Mouse (Mus musculus): ENCODE measurements at regions not wholly inside any gene's neighbourhood (a gene's known extent, or its start where the extent isn't known, plus 50 kb on each side); places are given as distances from the start of the nearest gene placed in this dataset.
"Not testable (repeated sequence)": the region's sequence is repeated elsewhere in the genome, so short reads cannot be mapped to it uniquely, and the experiment has no call there.

- DNase-seq (ENCODE audit: low read depth, low spot score), result no peak
Measured at GRCm38 (mm10) chr17:47271979-47272677, 96.6 kb upstream of the Mrps10 start.

DNA sequence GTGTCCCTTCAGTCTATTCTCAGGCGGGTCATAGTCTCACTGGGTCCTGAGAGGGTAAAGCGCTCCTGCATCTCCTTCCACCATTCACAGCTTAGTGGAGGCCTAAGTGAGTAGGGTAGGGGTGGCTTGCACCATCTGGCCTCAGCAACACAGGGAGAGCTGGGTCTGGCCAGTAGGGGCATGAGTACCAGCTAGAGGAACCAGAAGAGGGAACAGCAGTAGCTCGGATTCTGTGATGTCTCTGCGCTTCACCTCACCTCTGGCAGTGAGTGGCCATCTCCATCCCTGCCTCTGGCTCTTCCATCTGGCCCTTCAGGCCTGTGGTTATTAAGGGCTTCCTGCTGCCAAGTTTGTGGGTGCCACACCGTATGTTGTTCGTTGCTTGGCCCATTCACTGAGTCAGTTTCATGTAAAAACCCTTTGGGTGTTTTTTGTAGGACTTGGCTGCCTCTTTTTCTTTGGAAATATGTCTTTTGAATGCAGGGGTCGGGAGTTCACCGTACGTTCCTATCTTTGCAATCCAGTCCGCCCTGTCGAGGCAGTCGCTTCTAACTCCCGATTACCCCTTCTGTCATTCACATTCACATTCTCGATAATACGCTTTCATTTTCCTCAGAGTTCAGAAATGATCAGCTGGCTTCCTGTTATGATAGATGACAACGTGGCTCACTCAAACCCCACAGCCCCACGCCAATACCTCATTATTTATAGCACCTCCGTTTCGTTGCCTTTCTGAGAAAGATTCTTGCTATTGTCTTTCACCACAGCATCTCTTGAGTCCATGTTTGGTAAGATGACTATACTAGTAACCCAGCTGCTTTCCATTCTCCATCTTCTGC is 99.4 kb upstream of the Mrps10 start:
- DNase-seq (ENCODE audit: low read depth, low spot score), result no peak

GRCm38 (mm10) chr17:47267843-47268242 is 100.8 kb upstream of the Mrps10 start:
- DNase-seq (ENCODE audit: low read depth, low spot score), result no peak

GRCm38 (mm10) chr17:47267076-47267475 is 101.6 kb upstream of the Mrps10 start:
- DNase-seq (ENCODE audit: low read depth, low spot score), result peak; percentile 55

GRCm38 (mm10) chr17:47266335-47266734 is 102.4 kb upstream of the Mrps10 start:
- no peak for DNase-seq (ENCODE audit: low read depth, low spot score)

DNA sequence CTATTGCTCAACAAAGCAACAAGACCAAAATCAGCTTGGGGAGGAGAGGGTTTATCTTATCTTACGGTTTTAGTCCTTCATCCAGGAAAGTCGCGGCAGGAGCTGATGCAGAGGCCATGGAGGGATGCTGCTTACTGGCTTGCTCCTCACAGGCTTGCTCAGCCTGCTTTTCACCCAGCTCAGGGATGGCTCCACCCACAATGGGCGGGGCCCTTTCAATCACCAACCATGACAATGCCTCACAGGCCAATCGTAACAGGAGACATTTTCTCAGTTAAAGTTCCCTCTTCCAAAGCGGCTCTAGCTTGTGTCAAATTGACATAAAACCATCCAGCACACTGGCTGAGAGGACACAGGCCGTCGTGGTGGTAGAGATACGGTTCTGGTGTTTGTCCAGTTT is 105.7 kb upstream of the Mrps10 start:
- no peak for DNase-seq (ENCODE audit: low read depth, low spot score)

DNA sequence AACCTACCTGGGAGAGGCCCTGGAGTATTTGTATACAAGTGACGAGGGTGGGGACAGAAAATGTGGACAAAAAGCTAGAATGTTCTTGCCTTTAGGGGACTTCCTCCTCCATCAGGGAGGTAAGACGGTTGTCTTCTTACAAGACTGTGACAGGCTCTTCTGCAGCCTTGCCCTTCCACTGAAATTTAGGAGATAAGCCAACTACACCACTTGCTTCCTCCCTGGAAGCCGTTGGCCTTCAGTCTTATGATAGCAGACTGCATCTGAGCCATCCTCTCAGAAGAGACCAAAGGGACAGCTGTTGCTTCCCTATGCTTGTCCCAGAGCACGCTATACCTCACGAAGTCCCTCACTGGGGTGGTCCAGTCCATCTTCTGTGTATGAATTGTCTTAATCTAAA is 106.5 kb upstream of the Mrps10 start:
- DNase-seq (ENCODE audit: low read depth, low spot score), result no peak

- DNase-seq (ENCODE audit: low read depth, low spot score), result no peak
Measured at GRCm38 (mm10) chr17:47260976-47261375, 107.7 kb upstream of the Mrps10 start.

- DNase-seq (ENCODE audit: low read depth, low spot score), result no peak
Measured at GRCm38 (mm10) chr17:47258296-47258695, 110.4 kb upstream of the Mrps10 start.

DNA sequence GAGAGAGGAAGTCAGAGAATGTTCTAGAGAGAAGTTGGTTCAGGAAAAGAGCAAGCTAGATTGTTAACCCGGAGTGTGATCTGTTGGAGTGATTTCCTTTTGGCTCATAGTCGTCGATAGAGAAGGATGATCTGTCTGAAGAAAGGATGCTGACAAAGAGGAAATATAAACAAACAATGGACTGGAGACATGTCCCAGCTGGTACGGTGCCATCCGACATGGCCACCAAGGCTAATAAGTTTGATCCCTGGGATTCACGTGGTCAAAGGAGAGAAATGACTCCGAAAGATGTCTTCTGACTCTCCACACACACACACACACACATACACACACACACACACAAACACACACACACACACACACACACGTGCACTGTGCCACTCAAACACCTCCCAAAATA is 113.5 kb upstream of the Mrps10 start:
- no peak for DNase-seq (ENCODE audit: low read depth, low spot score)

DNA sequence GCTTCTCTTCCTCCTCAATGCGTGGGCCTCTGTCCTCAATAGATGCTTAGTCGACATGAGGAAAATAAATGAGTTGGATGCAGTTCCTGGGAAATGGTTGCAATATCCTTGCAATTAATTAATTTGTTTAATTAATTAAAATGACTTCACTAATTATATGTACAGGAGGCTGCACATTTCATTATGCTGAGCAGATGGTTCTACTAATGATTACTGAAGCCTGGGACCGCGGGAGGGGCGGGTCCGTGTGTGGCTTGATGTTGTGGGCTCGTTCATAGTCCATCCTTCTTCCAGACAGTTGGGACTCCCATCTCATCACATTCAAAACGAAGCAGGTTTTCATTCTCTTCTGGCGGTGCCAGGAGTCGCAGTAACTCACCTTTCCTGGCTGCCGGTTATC is 114.7 kb upstream of the Mrps10 start:
- no peak for DNase-seq (ENCODE audit: low read depth, low spot score)

DNA sequence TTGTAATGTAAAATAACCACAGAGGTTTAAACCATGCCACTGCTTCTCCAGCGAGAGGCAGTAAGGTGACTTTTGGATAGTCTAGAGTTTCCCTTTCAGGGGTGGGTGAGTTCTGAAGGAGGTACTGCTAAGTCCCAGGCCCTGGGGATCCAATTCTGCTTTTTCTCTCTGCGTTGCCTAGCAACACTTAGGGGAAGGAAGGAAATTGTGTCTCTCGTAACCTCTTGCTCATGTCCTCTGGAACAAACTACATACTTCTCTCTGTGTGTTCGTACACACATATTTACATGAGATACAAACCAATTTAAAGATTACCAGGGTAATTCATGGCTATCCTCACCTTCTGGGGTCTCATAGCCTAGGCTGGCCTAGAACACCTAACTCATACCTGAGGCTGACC is 118.7 kb upstream of the Mrps10 start:
- DNase-seq (ENCODE audit: low read depth, low spot score), result no peak

DNA sequence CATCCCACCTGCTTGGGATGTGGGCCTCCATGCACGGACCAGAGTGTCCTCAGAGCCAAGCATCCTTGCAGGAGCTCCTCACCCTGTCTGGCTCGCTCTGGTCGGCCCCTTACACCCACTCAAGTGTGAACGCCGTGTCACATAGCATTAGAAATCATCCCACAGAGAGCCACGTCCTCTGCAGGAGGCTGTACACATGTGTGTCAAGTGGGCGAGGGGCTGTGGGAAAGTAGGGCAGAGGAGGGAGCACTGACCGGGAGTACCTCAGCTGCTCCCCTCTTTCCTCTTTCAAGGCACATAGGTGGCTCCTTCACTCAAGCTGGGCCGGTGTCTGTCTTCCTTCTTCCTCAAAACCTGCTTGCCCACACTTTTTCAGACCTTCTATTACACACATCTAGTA is 119.5 kb upstream of the Mrps10 start:
- DNase-seq (ENCODE audit: low read depth, low spot score), result no peak

GRCm38 (mm10) chr17:47248053-47248452 is 120.6 kb upstream of the Mrps10 start:
- no peak for DNase-seq (ENCODE audit: low read depth, low spot score)

GRCm38 (mm10) chr17:47247516-47247915 is 121.2 kb upstream of the Mrps10 start:
- DNase-seq (ENCODE audit: low read depth, low spot score), result no peak

DNA sequence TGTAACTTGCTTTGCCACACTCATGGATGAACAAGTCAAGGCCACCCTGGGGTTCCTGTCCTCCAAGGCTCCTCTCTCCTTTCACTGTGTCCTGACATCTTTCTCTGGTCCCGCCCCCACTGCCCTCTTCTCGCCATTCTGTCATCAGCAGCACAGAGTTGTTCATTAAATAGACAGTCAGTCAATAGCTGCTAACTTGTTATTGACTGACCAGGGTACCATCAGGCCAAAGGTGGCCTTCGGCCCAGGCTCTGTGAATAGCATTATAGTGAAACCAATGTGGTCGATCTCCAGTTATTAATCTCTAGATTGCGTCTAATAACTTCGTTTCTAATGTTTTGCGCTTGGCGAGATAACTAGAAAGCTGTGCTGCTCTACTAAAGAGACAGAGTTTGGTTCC is 122.1 kb upstream of the Mrps10 start:
- DNase-seq (ENCODE audit: low read depth, low spot score), result no peak

- no peak for DNase-seq (ENCODE audit: low read depth, low spot score)
Measured at GRCm38 (mm10) chr17:47245635-47246034, 123.1 kb upstream of the Mrps10 start.

- no peak for DNase-seq (ENCODE audit: low read depth, low spot score)
Measured at GRCm38 (mm10) chr17:47239086-47239485, 129.6 kb upstream of the Mrps10 start.

DNA sequence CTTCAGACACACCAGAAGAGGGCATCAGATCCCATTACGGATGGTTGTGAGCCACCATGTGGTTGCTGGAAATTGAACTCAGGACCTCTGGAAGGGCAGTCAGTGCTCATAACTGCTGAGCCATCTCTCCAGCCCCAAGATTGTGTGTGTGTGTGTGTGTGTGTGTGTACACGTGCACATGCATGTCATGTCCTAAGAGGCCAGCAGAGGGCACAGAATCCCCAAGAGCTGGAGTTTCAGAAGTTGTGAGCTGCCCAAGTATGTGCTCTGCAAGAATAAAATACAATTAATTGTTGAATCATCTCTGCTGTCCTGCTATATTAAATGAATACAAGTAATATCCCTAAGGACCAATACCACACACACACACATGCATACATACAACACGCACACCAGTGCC is 130.8 kb upstream of the Mrps10 start:
- DNase-seq (ENCODE audit: low read depth, low spot score), result not testable (repeated sequence)

- no peak for DNase-seq (ENCODE audit: low read depth, low spot score)
Measured at GRCm38 (mm10) chr17:47234343-47234742, 134.3 kb upstream of the Mrps10 start.

DNA sequence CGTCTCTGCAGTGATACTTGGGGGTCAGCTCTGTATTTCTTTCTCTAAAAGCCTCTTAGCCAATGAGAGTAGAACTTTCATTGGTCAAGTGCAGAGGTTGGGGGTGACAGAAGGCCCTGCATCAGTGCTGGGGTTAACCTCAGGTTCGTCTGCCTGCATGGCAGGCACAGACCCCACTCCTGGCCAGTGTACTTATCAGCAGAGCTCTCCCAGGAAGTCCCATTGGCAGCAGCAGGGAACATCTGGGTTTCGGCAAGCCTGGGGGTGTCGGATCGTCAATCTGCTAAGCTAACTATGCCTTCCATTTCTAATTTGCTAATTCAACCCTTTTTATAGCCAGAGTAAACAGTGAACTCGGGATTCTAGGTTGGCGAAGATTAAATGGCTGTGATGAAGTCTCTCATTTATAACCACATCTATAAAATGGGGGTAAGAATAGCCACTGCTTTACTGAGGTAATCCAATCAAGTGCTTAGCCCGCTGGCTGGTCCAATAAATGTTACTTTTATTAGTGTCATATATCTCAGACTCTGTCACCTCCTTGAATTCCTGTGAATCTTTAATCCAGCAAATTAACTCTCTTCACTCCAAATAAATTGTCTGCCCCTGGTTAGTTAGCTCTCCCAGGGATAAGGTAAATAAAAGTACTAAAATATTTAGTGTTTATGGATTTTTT is 135.5 kb upstream of the Mrps10 start:
- no peak for DNase-seq (ENCODE audit: low read depth, low spot score)

DNA sequence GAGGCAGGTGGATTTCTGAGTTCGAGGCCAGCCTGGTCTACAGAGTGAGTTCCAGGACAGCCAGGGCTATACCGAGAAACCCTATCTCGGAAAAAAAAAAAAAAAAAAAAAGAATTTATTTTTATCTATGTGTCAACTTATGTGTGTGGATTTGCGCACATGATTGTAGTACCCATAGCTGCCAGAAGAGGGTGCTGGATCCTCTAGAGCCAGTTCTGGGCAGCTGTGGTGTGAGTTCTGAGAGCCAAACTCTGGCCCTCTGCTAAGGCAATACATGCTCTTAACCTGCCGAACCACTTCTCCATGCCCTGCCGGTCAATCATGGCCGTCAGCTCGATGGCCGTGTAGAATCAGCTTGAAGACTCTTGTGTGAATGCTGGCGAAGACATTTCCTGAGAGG is 138.0 kb upstream of the Mrps10 start:
- DNase-seq (ENCODE audit: low read depth, low spot score), result no peak

GRCm38 (mm10) chr17:47226391-47226790 is 142.3 kb upstream of the Mrps10 start:
- no peak for DNase-seq (ENCODE audit: low read depth, low spot score)

All from retina, adult 2 months (tissue).